Mouse (Mus musculus) E14TG2a.4 (cell line): Measurements from ENCODE around the gene Tcf7l1.
A peak's percentile ranks its signal among the peaks of the same experiment; 100 is the strongest.

Experiments
- CTCF ChIP-seq: conservative IDR thresholded peaks from 2 replicates; pipeline ENCODE4 v1.5.1; 2014; ENCODE audit warnings: low read length
- NANOG ChIP-seq: IDR thresholded peaks from 2 replicates; pipeline ENCODE4 v1.6.1; 2014; ENCODE audit warnings: borderline replicate concordance, low read length, mixed read lengths
- POU5F1 ChIP-seq: IDR thresholded peaks from 2 replicates; pipeline ENCODE4 v1.6.1; 2014; ENCODE audit warnings: low read length, borderline replicate concordance

DNA sequence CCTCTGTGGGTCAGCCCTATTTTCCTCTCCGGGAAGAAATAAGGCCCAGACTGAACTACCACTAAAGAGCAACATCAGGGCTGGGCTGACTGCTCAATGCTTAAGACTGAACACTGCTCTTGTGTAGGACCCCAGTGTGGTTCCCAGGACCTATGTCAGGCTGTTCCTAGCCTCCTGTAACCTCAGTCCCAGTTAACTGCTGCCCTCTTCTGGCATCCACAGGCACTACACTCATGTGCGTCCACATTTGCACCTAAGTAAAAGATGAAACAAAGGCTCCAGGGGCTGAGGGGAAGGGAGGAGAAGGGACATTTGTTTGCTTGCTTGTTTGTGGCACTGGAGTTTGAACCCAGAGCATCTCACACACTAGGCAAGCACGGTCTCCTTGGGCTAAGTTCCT, 39.8 kb upstream of the Tcf7l1 start:
- peak; percentile 89 for TF ChIP-seq CTCF
- TF ChIP-seq POU5F1, result no peak
- TF ChIP-seq NANOG, result no peak
